Mouse (Mus musculus) heart, adult 2 months (tissue): ENCODE data around the gene Wnt7b. TPM values are rescaled to one million over a fixed set of nuclear protein-coding genes. Genes with fewer than 3 reads are reported as not detected.

ENCODE experiments used
- DNase-seq, 2 experiments: peaks; one replicate each; pipeline ENCODE4 v3.0.0; 2021
- H3K27ac ChIP-seq: fragments of 200-600 bp; 2 replicates; pipeline ENCODE4 v1.8.1; 2022
- H3K27me3 ChIP-seq: fragments of 200-500 bp; 2 replicates; pipeline ENCODE4 v1.6.1; 2012; ENCODE audit warnings: mild to moderate bottlenecking, low read length, inconsistent platforms, mixed read lengths; ENCODE audit not compliant: control insufficient read depth, insufficient read depth
- H3K36me3 ChIP-seq: fragments of 200-500 bp; 2 replicates; pipeline ENCODE4 v1.6.1; 2012; ENCODE audit warnings: low read length, inconsistent platforms; ENCODE audit not compliant: control insufficient read depth, insufficient read depth
- H3K4me1 ChIP-seq: fragments of 200-500 bp; 2 replicates; pipeline ENCODE4 v1.6.1; 2011; ENCODE audit warnings: low read length; ENCODE audit not compliant: control insufficient read depth, insufficient read depth
- H3K4me3 ChIP-seq: fragments of 200-600 bp; 2 replicates; pipeline ENCODE4 v1.8.1; 2022
- H3K79me2 ChIP-seq: fragments of 200-500 bp; replicated peaks from 2 replicates; pipeline ENCODE4 v1.6.1; 2012; ENCODE audit warnings: mild to moderate bottlenecking, inconsistent platforms, low read length, moderate library complexity, mixed read lengths; ENCODE audit not compliant: control insufficient read depth, insufficient read depth
- H3K9ac ChIP-seq: fragments of 200-500 bp; 2 replicates; pipeline ENCODE4 v1.6.1; 2012; ENCODE audit warnings: low read depth, mild to moderate bottlenecking, control low read depth, inconsistent platforms, low read length, mixed read lengths
- CTCF ChIP-seq: fragments of 200-600 bp; IDR thresholded peaks from 2 replicates; pipeline ENCODE4 v1.8.1; 2022; ENCODE audit warnings: antibody characterized with exemption, mild to moderate bottlenecking, moderate library complexity
- EP300 ChIP-seq: fragments of 200-500 bp; IDR thresholded peaks from 2 replicates; pipeline ENCODE4 v1.6.1; 2011; ENCODE audit warnings: low read depth, low read length, control low read depth; ENCODE audit not compliant: insufficient read depth
- POLR2A ChIP-seq: fragments of 200-500 bp; IDR thresholded peaks from 2 replicates; pipeline ENCODE4 v1.6.1; 2011; ENCODE audit warnings: mild to moderate bottlenecking, low read depth, low read length, control low read depth; ENCODE audit not compliant: insufficient read depth
- WGBS: fragments of 180-500 bp; shearing (Covaris S2); methylation state at CpG from one replicate; pipeline ENCODE4 v1.1.7; 2018; 5-methylcytosine and 5-hydroxymethylcytosine counted together
- intact Hi-C: fragments of 180-260 bp; cut with DNase I; formaldehyde crosslinking; loops from one replicate; pipeline ENCODE4 v1.15.1; 2025
- polyA plus RNA-seq: library from polyadenylated mRNA; depleted of rRNA; stranded (reverse); fragments of >200 nt; gene quantifications from 2 replicates; pipeline ENCODE4 v1.2.3, GENCODE M21; 2012; rRNA removed
- total RNA-seq, 2 experiments: library from RNA; stranded (reverse); gene quantifications; 2 replicates each; pipeline ENCODE4 v1.2.3; 2021

The Wnt7b gene
- total and polyA plus RNA-seq, 3 experiments, result 0.14 to 0.41 (median 0.18) TPM

GRCm38 (mm10) chr15:85489751-85490150, 92.5 kb downstream of the Wnt7b start:
- H3K27ac ChIP-seq, result no peak overlapping the region
- intact Hi-C loops, result no loop called here

DNA sequence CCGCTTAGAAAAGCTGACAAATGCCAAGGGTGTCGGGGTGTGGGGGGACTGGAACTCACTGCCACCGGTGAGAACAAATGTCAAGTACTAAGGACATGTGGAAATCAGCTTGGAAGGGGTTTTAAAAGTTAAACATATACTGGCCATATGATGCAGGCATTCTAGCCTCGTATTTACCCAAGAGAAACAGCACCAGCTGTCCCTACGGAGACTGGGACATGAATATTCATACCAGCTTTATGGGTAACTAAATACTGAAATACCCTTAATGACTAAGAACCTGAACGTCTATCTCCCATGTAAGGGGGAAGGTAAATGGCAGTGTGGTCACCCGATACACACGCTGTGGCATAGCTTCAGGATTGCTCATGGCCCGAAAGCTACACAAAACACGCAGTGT, 93.4 kb downstream of the Wnt7b start:
- DNase-seq, result no peak
- H3K27me3 ChIP-seq, result no peaks in the 10 kb centered on the region
- whole genome bisulfite sequencing, result 82% methylated on average over 10 of the region's 10 CpGs
- H3K36me3 ChIP-seq, result no peaks in the 10 kb centered on the region
- H3K4me1 ChIP-seq, result no peaks in the 10 kb centered on the region
- TF ChIP-seq CTCF (no peak), POLR2A (no peak), EP300 (no peak)
- no peaks in the 10 kb centered on the region for H3K79me2 ChIP-seq
- no peak overlapping the region for H3K27ac ChIP-seq
- no peak overlapping the region for H3K4me3 ChIP-seq
- intact Hi-C loops, result no loop called here
- no peak overlapping the region for H3K9ac ChIP-seq

More at GRCm38 (mm10) chr15:85489751-85490150, 92.5 kb downstream of the Wnt7b start:
- no peak for DNase-seq
- no peak overlapping the region for H3K9ac ChIP-seq
- no peaks in the 10 kb centered on the region for H3K36me3 ChIP-seq
- no peaks in the 10 kb centered on the region for H3K4me1 ChIP-seq
- H3K79me2 ChIP-seq, result no peaks in the 10 kb centered on the region
- no peaks in the 10 kb centered on the region for H3K27me3 ChIP-seq
- H3K4me3 ChIP-seq, result no peak overlapping the region
- TF ChIP-seq POLR2A, result no peak
- no peak for TF ChIP-seq EP300
- no peak for TF ChIP-seq CTCF
- 76% methylated on average over 7 of the region's 7 CpGs for WGBS

Other genes with a start within 250 kb of the Wnt7b start
- gene Atxn10, start 246.2 kb downstream of the Wnt7b start, total RNA-seq, result 10 to 100 TPM; 71.7 to 82.6 TPM
- 52.9 and 73.7 TPM in 2 replicates for gene Atxn10, start 246.2 kb downstream of the Wnt7b start, polyA plus RNA-seq
- gene 7530416G11Rik, start 79.2 kb downstream of the Wnt7b start, total RNA-seq, result not detected
- not detected in 2 replicates for gene 7530416G11Rik, start 79.2 kb downstream of the Wnt7b start, polyA plus RNA-seq
- gene Ppara, start 152.5 kb upstream of the Wnt7b start, total RNA-seq, result 10 to 100 TPM; 53.1 to 60.7 TPM
- gene Ppara, start 152.5 kb upstream of the Wnt7b start, polyA plus RNA-seq, result 12.9 and 25.4 TPM in 2 replicates
- 10 to 100 TPM; 31.6 to 37.3 TPM for gene Cdpf1, start 229.2 kb upstream of the Wnt7b start, total RNA-seq
- gene Cdpf1, start 229.2 kb upstream of the Wnt7b start, polyA plus RNA-seq, result 36.4 and 42.6 TPM in 2 replicates
- gene Pkdrej, start 239.3 kb upstream of the Wnt7b start, total RNA-seq, result 1 to 10 TPM; 3.9 to 4.2 TPM
- 1.8 and 3.0 TPM in 2 replicates for gene Pkdrej, start 239.3 kb upstream of the Wnt7b start, polyA plus RNA-seq
- 10 to 100 TPM; 15.3 to 21.1 TPM for gene Ttc38, start 249.8 kb upstream of the Wnt7b start, total RNA-seq
- 6.8 and 10.6 TPM in 2 replicates for gene Ttc38, start 249.8 kb upstream of the Wnt7b start, polyA plus RNA-seq